Mouse (Mus musculus): ENCODE data around the gene Ly6g5c. TPM values are rescaled to one million over a fixed set of nuclear protein-coding genes. Genes with fewer than 3 reads are reported as not detected.
"Not testable (repeated sequence)": the region's sequence is repeated elsewhere in the genome, so short reads cannot be mapped to it uniquely, and the experiment has no call there.

Gene Ly6g5c
- polyA plus RNA-seq, 1 experiment, result not detected

- H3K27ac ChIP-seq (ENCODE audit: insufficient read depth, low read depth, low read length), result no peak overlapping the region
- H3K4me1 ChIP-seq (ENCODE audit: control insufficient read depth, insufficient read depth, low read length), result no peaks in the 10 kb centered on the region
- H3K4me3 ChIP-seq (ENCODE audit: insufficient read depth, low read length), result no peak overlapping the region
- TF ChIP-seq POLR2A (IDR thresholded peaks at IDR 0.05; ENCODE audit: borderline replicate concordance, low read depth, low read length) (no peak), CTCF (IDR thresholded peaks at IDR 0.05; ENCODE audit: low read depth, low read length) (no peak)
Measured at GRCm38 (mm10) chr17:35104079-35104478, 4.0 kb upstream of the Ly6g5c start.

GRCm38 (mm10) chr17:35104754-35105153, 3.3 kb upstream of the Ly6g5c start:
- H3K27ac ChIP-seq (ENCODE audit: insufficient read depth, low read depth, low read length), result no peak overlapping the region
- no peaks in the 10 kb centered on the region for H3K4me1 ChIP-seq (ENCODE audit: control insufficient read depth, insufficient read depth, low read length)
- TF ChIP-seq POLR2A (IDR thresholded peaks at IDR 0.05; ENCODE audit: borderline replicate concordance, low read depth, low read length), result no peak
- TF ChIP-seq CTCF (IDR thresholded peaks at IDR 0.05; ENCODE audit: low read depth, low read length), result no peak
- H3K4me3 ChIP-seq (ENCODE audit: insufficient read depth, low read length), result no peak overlapping the region

- Histone ChIP-seq H3K4me3 (ENCODE audit: insufficient read depth, low read length) (no peak overlapping the region), H3K27ac (ENCODE audit: insufficient read depth, low read depth, low read length) (no peak overlapping the region), H3K4me1 (ENCODE audit: control insufficient read depth, insufficient read depth, low read length) (no peaks in the 10 kb centered on the region)
- TF ChIP-seq CTCF (IDR thresholded peaks at IDR 0.05; ENCODE audit: low read depth, low read length) (no peak), POLR2A (IDR thresholded peaks at IDR 0.05; ENCODE audit: borderline replicate concordance, low read depth, low read length) (no peak)
Measured at GRCm38 (mm10) chr17:35105740-35106389, 2.2 kb upstream of the Ly6g5c start.

- Histone ChIP-seq H3K4me1 (ENCODE audit: control insufficient read depth, insufficient read depth, low read length) (no peaks in the 10 kb centered on the region), H3K4me3 (ENCODE audit: insufficient read depth, low read length) (no peak overlapping the region), H3K27ac (ENCODE audit: insufficient read depth, low read depth, low read length) (no peak overlapping the region)
- TF ChIP-seq CTCF (IDR thresholded peaks at IDR 0.05; ENCODE audit: low read depth, low read length) (no peak), POLR2A (IDR thresholded peaks at IDR 0.05; ENCODE audit: borderline replicate concordance, low read depth, low read length) (no peak)
Measured at GRCm38 (mm10) chr17:35106522-35106921, 1.6 kb upstream of the Ly6g5c start.

GRCm38 (mm10) chr17:35111774-35112173, 3.7 kb downstream of the Ly6g5c start:
- TF ChIP-seq POLR2A (IDR thresholded peaks at IDR 0.05; ENCODE audit: borderline replicate concordance, low read depth, low read length) (no peak), CTCF (IDR thresholded peaks at IDR 0.05; ENCODE audit: low read depth, low read length) (no peak)
- no peak overlapping the region for H3K27ac ChIP-seq (ENCODE audit: insufficient read depth, low read depth, low read length)
- H3K4me1 ChIP-seq (ENCODE audit: control insufficient read depth, insufficient read depth, low read length), result no peaks in the 10 kb centered on the region
- no peak overlapping the region for H3K4me3 ChIP-seq (ENCODE audit: insufficient read depth, low read length)

- Histone ChIP-seq H3K27ac (ENCODE audit: insufficient read depth, low read depth, low read length) (no peak within 1 kb of the TSS), H3K4me3 (ENCODE audit: insufficient read depth, low read length) (no peak within 1 kb of the TSS)
- TF ChIP-seq POLR2A (IDR thresholded peaks at IDR 0.05; ENCODE audit: borderline replicate concordance, low read depth, low read length), result no peak
- peak; percentile 19; the same call in 1 of the 2 replicates for TF ChIP-seq CTCF (IDR thresholded peaks at IDR 0.05; ENCODE audit: low read depth, low read length)
Measured at GRCm38 (mm10) chr17:35115046-35116019, 7.3 kb downstream of the Ly6g5c start, which contains the start of gene Ly6g5b. Ly6g5b (minus strand) TSS chr17:35115428.

GRCm38 (mm10) chr17:35120745-35121142, 12.7 kb downstream of the Ly6g5c start:
- H3K4me1 ChIP-seq (ENCODE audit: control insufficient read depth, insufficient read depth, low read length), result peaks cover 15% of the 10 kb centered on the region

More at GRCm38 (mm10) chr17:35115046-35116019, 7.3 kb downstream of the Ly6g5c start, which contains the start of gene Ly6g5b:
- peaks cover 4% of the 10 kb centered on the region; the same call in 1 of the 2 replicates for H3K4me1 ChIP-seq (ENCODE audit: control insufficient read depth, insufficient read depth, low read length)

GRCm38 (mm10) chr17:35121143-35121799, 13.2 kb downstream of the Ly6g5c start, which contains the start of gene Gpank1:
Gpank1 (plus strand) TSS chr17:35121455.
- TF ChIP-seq CTCF (IDR thresholded peaks at IDR 0.05; ENCODE audit: low read depth, low read length) (no peak), POLR2A (IDR thresholded peaks at IDR 0.05; ENCODE audit: borderline replicate concordance, low read depth, low read length) (no peak)
- H3K4me1 ChIP-seq (ENCODE audit: control insufficient read depth, insufficient read depth, low read length), result peaks cover 15% of the 10 kb centered on the region
- H3K27ac ChIP-seq (ENCODE audit: insufficient read depth, low read depth, low read length), result peak within 1 kb of the TSS; percentile 65
- H3K4me3 ChIP-seq (ENCODE audit: insufficient read depth, low read length), result peak within 1 kb of the TSS; percentile 85

More at GRCm38 (mm10) chr17:35120745-35121142, 12.7 kb downstream of the Ly6g5c start:
- Histone ChIP-seq H3K4me3 (ENCODE audit: insufficient read depth, low read length) (peak overlapping the region; percentile 85), H3K27ac (ENCODE audit: insufficient read depth, low read depth, low read length) (peak overlapping the region; percentile 44; the same call in 1 of the 2 replicates)
- no peak for TF ChIP-seq CTCF (IDR thresholded peaks at IDR 0.05; ENCODE audit: low read depth, low read length)
- no peak for TF ChIP-seq POLR2A (IDR thresholded peaks at IDR 0.05; ENCODE audit: borderline replicate concordance, low read depth, low read length)

GRCm38 (mm10) chr17:35121871-35122303, 13.8 kb downstream of the Ly6g5c start, which contains the start of gene Csnk2b:
Csnk2b (minus strand) TSS chr17:35122053.
- H3K27ac ChIP-seq (ENCODE audit: insufficient read depth, low read depth, low read length), result peak within 1 kb of the TSS; percentile 65

DNA sequence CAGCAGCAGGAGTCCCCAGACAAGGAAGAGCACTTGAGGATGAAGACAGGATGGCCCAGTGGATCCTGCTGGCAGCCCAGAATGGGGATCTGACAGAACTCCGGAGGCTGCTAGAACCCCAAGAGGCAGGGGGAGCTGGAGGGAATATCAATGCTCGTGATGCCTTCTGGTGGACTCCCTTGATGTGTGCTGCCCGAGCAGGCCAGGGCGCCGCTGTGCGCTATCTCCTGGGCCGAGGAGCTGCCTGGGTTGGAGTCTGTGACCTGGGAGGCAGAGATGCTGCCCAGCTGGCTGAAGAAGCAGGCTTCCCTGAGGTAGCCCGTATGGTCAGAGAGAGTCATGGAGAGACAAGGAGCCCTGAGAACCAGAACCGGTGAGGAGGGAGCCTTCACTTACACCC, 15.2 kb downstream of the Ly6g5c start:
- H3K4me1 ChIP-seq (ENCODE audit: control insufficient read depth, insufficient read depth, low read length), result peaks cover 24% of the 10 kb centered on the region
- not testable (repeated sequence) for H3K4me3 ChIP-seq (ENCODE audit: insufficient read depth, low read length); H3K27ac ChIP-seq (ENCODE audit: insufficient read depth, low read depth, low read length)

More at GRCm38 (mm10) chr17:35121871-35122303, 13.8 kb downstream of the Ly6g5c start, which contains the start of gene Csnk2b:
- Histone ChIP-seq H3K4me1 (ENCODE audit: control insufficient read depth, insufficient read depth, low read length) (peaks cover 15% of the 10 kb centered on the region), H3K4me3 (ENCODE audit: insufficient read depth, low read length) (peak within 1 kb of the TSS; percentile 85)
- no peak for TF ChIP-seq CTCF (IDR thresholded peaks at IDR 0.05; ENCODE audit: low read depth, low read length)
- no peak for TF ChIP-seq POLR2A (IDR thresholded peaks at IDR 0.05; ENCODE audit: borderline replicate concordance, low read depth, low read length)

DNA sequence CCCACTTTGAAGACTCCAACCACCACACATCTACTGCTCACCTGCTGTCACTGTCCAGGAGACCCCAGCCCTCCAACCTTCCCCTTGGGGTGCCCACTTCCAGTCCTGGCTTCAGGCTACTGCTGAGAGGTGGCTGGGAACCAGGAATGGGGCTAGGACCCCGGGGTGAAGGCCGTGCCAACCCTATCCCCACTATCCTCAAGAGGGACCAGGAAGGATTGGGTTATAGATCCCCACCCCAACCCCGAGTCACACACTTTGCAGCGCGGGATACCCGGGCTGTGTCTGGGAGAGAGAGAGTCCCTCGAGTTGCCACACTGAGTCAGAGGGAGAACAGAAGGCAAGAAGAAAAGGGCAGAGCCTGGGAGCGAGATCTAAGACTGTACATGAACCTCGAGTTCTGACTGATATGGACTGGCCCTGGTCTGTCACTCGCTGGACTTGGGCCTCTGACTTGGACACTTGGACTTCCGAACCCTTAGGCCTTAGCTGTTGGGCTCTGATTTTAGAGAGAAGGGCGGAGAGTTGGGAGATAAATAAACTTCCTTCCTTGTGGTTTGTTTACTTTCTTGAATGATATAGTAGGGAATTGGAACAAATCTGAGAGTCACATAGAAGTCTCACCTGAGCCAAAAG, 16.3 kb downstream of the Ly6g5c start:
- peaks cover 24% of the 10 kb centered on the region for H3K4me1 ChIP-seq (ENCODE audit: control insufficient read depth, insufficient read depth, low read length)
- not testable (repeated sequence) for H3K4me3 ChIP-seq (ENCODE audit: insufficient read depth, low read length); H3K27ac ChIP-seq (ENCODE audit: insufficient read depth, low read depth, low read length)
